Mouse (Mus musculus): ENCODE data around the gene Dcaf5.

- TF ChIP-seq CTCF (IDR thresholded peaks at IDR 0.05; ENCODE audit: insufficient read depth, low read depth, low read length) (no peak), POLR2A (IDR thresholded peaks at IDR 0.05; ENCODE audit: insufficient read depth, low read depth, low read length) (no peak)
Observed at GRCm38 (mm10) chr12:80389448-80389847, 47.0 kb downstream of the Dcaf5 start.

Measured in olfactory bulb, adult 2 months (tissue).